Comparison of ENCODE assay signal across 27 mouse cellular contexts in the genomic region with DNA sequence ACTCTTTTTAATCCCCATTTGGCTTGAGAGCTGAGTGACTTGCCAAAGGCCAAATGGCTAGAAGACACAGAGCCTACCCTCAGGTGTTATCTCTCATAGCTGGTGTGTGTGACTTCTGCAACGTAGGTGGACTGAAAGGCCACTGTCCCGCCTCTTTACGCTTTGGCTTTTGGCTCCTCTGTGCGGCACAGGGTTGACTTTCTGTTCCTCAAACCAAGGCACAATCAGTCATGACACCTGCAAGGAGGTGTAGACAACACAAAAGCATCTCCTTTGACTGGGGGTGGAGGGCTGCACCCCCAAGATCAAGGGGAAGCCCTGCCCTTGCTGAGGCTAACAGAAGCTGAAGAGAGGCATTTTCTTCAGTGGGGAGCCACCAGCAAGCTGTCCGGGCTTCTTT. TPM values are rescaled to one million over a fixed set of nuclear protein-coding genes. Genes with fewer than 3 reads are reported as not detected.
"Had no signal": no experiment of that assay in that cellular context is flagged by ENCODE, and none has a peak within 500 bp of the region (broad histone marks: within the 10 kb centered on the region; RNA-seq: fewer than 3 reads in every experiment).

No protein-coding gene starts in this region.

- H3K27me3 ChIP-seq: liver, embryonic 15.5 days; lung, embryonic 15.5 days; midbrain, embryonic 13.5 days; neural tube, embryonic 13.5 days; stomach, embryonic 15.5 days had no signal

- H3K4me2 ChIP-seq: limb, embryonic 13.5 days; liver, embryonic 12.5 days; liver, embryonic 15.5 days; lung, embryonic 15.5 days; midbrain, embryonic 13.5 days; neural tube, embryonic 13.5 days; stomach, embryonic 15.5 days had no signal

- H3K4me1 ChIP-seq: limb, embryonic 13.5 days; midbrain, embryonic 13.5 days; stomach, embryonic 15.5 days had no signal

- H3K9ac ChIP-seq: limb, embryonic 13.5 days; liver, embryonic 12.5 days; liver, embryonic 15.5 days; lung, embryonic 15.5 days; midbrain, embryonic 13.5 days; neural tube, embryonic 13.5 days; stomach, embryonic 15.5 days had no signal

- DNase-seq: kidney, adult 2 months; kidney, postnatal 25 days; layer of hippocampus, adult 9-11 months; liver; lung, adult 18-20 months; lung, postnatal 10 days; lung, postnatal 36 days; retina, postnatal 1 day; right cerebral cortex, postnatal 25 days; thymus, adult 18-20 months; thymus, postnatal 25 days had no signal

- H3K4me3 ChIP-seq: layer of hippocampus, adult 2 months; limb, embryonic 10.5 days; limb, embryonic 13.5 days; liver, embryonic 12.5 days; liver, embryonic 15.5 days; lung, embryonic 15.5 days; midbrain, embryonic 13.5 days; myocyte; neural tube, embryonic 13.5 days; stomach, embryonic 15.5 days had no signal

- H3K36me3 ChIP-seq: limb, embryonic 10.5 days; limb, embryonic 13.5 days; liver, embryonic 12.5 days; liver, embryonic 15.5 days; lung, embryonic 15.5 days; midbrain, embryonic 13.5 days; neural tube, embryonic 13.5 days; stomach, embryonic 15.5 days had no signal

- H3K9me3 ChIP-seq: limb, embryonic 10.5 days; liver, embryonic 12.5 days; liver, embryonic 15.5 days; lung, embryonic 15.5 days; neural tube, embryonic 13.5 days; stomach, embryonic 15.5 days had no signal

- ATAC-seq: inflammation-experienced regulatory T-cells, adult 6 months; intestine, postnatal 0 days; liver, embryonic 12.5 days; midbrain, embryonic 13.5 days; midbrain, embryonic 16.5 days had no signal

- H3K27ac ChIP-seq: kidney, postnatal 0 days; layer of hippocampus, adult 2 months; limb, embryonic 10.5 days; limb, embryonic 13.5 days; liver, embryonic 12.5 days; liver, embryonic 15.5 days; lung, embryonic 15.5 days; midbrain, embryonic 13.5 days; neural tube, embryonic 13.5 days; stomach, embryonic 15.5 days had no signal

RNA-seq across cellular contexts. Expression of gene Mn1, which starts 50.5 kb away (rescaled TPM):
- total RNA-seq: monocyte, adult 5-6 weeks; neutrophil, adult 5-6 weeks had no signal
- polyA plus RNA-seq: inflammation-experienced regulatory T-cells, adult 6 months had no signal
